Mouse (Mus musculus) c-Kit-negative CD71-positive TER-119-positive erythroid progenitor cells, embryonic 14.5 days (primary cell): ENCODE measurements around the gene Dock9.

ENCODE experiments used
- DNase-seq: peaks from one replicate; pipeline ENCODE4 v3.0.0-alpha.2; 2013; ENCODE audit warnings: low read depth, low spot score

The Dock9 gene

DNA sequence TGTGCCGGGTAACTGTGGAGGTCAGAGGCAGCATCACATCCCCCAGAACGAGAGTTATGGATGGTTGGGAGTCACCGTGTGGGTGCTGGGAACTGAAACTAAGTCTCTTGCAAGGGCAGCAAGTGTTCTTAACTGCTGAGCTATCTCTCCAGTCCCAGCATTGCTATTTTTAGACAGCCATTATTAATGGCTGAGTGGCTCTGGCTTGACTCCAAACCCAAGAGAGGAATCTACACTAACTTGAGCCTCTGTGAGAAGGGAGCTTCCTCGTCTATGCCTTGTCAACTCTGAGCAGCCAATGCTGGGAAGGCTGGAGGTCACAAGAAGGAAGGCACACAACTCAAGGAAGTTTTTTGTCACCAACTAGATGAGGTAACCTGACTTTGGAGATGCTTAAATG is 275.9 kb downstream of the Dock9 start:
- no peak for DNase-seq

DNA sequence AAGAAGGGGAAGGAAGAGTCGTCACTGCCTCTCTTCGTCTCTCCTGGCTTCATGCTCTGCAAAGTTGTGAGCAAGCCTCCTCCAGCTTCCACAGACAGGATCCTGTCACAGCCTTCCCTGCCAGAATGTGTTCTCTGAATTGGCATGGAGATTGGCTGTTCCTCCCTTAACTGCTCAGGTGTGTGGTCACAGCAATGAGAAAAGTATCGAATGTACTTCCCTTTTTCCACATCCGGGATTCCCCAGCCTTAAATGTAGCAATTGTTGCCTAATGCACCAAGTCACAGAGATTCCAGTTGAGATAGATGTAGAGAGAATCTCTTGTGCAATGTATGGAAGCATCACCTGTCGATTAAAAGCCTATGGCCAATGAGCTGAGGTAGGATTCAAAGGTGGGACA is 280.8 kb downstream of the Dock9 start:
- no peak for DNase-seq

DNA sequence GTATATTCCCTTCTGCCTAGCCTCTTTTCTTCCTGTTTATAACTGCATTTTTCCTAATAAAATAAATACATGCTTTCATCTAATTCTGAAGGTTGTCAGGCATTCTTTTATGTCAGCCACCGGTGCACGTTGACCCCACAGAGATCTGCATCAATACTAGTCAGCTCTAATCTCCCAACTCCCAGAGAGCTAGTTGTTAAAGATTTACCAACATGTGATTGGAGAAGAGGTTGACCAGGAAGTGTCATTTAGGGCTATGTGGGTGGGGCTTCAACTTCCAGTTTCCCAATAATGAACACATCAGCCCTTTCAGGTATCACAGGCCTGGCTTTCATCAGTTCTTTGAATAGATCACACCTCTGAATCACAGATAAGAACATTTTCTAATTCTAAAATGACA is 288.7 kb downstream of the Dock9 start:
- no peak for DNase-seq

DNA sequence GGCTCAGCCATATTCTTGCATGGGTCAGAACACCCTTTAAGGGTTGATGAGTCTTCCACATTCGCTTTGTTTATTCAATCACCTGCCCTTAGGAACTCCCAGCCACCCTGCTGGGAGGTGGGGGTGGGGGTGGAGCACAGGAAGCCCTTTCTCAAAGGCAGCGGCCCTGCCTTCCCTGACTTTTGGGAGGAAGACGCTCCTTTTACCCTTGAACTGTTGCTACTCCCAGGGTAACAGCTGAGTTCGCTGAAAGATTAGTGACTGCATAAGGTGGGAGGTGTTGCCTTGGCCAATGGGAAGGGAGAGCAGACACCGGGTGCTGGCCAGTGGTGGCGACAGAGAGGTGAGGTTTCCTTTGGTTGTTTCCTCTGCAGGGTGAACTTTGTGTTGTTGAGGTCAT is 291.3 kb downstream of the Dock9 start:
- no peak for DNase-seq

DNA sequence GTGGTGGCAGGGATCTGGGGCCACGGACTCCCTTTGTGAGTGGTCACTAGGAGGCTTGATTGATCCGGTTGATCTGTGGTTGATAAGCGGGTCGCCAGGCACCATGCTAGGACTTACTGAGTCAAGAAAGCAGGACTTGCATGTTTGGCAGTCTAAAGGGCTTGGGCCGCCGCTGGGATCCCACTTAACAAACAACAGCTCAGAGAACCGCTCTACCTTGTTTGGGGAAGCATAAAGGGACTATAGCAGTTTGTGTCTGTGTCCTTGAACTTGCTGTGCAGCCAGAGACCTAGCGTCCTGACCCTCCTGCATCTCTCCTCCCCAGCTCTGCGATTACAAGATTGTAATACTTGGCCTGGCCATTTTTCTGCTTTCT is 292.2 kb downstream of the Dock9 start:
- no peak for DNase-seq

DNA sequence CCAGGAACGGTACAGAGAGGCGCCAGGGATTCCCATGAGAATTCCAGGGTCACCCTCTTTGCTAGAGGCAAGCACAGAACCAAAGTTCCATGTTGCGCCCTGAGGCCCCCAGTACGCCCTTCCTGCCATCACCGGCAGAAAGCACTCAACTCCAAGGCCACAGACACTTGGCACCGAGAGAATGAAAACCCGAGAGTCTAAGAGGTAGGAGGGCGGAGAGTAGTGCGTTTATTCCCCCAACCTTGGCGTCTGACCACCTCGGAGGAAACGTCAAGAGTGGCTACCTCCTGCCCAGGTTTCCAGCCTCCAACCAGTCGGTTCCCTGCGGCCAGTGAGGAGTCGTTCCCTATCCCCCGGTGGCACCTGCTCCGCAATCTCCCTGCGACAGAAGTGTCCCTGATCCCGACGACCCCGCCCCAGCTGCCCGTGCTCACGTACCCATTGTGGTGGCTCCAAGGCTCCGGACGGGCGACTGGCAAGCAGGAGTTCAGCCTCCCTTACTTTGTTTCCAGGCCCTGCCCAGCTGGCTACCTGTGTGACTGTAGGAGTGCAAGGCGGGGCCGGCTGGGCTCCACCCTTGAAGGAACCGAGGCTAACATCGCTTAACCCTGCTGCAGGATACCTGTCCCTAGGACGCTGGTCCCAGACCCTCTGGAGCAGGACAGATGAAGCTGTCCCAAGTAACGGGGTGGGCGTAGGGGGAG is 292.7 kb downstream of the Dock9 start, which contains the start of gene Slc15a1:
Gene Slc15a1 (minus strand): TSS at position 472 of the 704 bp plus-strand sequence.
- DNase-seq, result no peak

DNA sequence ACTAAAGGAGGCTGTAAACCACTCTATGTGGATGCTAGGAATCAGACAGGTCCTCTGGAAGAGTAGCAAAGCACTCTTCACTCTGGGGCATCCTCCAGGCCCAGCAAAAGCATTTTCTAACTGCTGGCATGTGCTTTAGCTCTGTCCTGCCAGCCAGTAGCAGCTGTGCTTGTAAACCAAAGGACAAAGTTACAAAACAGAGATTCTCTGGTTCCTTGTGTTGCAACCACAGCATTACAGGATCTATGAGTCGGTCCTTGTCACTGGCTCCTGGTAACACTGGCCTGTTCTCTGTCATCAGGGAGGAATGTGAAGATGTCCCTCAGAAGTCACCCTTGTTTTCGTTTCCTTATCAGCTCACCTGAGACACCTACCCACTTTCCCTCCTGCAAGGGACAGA is 297.1 kb downstream of the Dock9 start:
- DNase-seq, result no peak

DNA sequence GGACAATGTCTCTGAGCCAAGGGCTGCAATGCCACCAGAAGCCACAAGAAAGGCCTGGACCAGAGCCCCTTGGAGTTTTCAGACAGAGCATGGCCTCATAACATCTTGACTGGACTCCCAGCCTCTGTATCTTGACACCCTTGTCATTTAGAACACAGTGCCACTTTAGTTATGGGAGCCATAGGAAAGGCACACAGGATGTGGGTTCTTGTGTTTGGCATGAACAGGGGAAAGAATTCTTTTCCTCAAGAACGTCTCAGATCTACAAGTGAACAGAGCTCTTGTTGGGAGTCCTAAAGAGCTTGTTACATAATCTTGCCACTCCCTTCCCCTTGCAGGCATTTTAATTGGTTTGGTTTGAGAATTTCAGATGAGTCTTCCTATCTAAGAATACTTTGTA is 297.9 kb downstream of the Dock9 start:
- no peak for DNase-seq

DNA sequence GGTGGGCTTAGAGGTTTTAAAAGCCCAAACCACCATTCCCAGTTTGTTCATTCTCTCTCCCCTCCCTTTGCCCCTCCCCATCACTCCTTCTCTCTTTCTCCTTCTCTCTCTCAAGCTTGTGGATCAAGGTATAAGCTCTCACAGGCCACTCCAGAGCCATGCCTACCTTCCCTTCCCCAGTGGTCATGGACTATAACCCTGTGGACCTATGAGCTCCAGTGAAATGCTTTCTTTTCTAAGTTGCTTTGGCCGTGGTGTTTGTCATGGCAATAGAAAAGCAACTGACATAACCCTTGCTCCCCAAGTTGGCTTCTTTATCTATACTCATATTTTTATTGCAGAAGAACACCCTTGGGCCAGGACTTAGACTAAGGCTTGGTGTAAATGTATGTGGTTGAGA is 299.8 kb downstream of the Dock9 start:
- no peak for DNase-seq

DNA sequence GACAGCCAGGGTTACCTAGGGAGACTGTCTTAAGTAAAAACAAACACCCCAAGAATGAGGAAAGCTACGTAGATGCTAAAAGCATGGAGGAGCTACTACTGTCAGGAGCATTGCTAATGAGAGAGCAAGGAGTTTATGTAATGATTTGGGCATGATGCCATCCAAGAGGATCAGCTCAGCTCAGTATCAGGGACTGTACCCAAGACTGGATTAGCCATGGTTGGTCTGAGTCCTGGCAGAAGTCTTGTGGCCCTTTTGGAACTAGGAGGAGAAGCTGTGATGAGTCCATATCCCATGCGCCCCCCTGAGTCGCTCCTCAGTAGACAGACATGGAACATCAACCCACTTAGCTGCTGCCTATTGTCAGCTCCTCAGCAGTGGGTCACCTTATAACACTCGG is 301.9 kb downstream of the Dock9 start:
- DNase-seq, result no peak

DNA sequence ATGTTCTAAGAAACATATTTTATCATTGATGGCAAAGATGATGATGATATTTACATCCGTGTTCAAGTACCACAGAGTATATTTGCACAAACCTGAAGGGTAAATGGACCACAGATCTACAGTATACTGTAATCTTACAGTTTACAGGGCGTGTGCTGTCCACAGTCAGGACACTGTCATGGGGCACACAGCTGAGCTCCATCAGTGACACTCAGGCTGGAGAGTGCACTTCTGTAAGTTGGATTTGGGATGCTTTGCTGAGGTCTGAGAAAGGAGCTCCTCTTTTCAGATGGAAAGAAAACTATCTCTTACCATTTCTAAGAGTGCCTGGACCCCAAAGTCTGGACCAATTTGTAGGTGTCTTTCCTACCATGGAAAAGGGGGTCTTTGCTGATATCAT is 302.5 kb downstream of the Dock9 start:
- no peak for DNase-seq

DNA sequence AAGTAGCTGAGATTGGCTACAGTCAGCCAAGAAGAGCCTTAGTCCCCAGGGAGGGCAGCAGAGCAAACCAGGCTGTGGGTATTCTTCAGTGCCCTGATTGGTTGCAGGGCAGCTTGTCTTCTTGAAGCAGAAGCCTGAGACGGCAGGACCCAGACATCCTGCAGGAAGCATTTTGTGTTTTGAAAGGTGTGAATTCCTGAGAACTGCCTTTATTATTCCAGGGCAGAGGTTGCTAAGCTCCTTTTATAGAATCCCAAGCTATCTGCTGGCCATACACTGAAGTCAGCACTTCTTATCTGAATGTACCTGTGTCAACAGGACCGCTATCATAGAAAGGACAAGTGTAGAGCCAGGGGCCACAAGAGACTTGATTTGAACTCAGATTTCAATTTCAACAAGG is 303.4 kb downstream of the Dock9 start:
- no peak for DNase-seq

DNA sequence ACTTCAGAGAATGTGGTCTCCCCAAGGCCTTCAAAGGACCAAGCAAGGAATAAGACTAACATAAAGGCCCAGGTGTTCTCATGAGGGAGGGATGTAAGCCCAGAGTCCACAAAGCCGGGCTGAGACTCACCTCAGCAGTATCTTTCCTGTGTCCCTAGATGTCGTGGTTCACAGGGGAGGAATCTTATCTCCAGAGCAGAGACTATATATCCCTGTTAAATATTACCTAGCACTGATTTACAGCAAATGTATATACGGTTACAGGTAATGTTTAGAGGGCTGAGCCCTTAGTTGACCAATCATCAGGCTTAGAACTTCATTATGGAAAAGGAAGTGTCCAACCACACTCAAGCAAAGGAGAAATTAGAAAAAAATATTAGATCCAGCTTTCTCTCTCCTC is 303.9 kb downstream of the Dock9 start:
- no peak for DNase-seq

DNA sequence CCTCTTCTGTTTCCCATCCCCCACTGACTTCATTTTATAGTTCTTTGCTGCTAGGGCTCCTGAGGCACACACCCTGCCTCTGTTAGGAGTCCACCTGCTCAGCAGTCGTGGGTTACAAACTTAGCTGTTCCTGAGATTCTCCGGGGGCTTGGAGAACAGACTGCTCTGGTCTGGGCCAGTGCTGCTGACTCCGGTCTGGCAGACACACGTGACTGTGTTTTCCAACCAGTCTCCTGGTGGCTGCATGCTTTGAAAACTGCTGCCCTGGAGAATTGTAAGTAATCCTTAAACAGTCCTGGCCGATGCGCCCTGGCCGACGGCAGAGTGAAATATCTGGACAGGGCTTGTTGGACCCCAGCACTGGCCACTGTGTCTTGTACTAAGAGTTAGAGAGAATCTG is 305.3 kb downstream of the Dock9 start:
- DNase-seq, result no peak
